Mouse (Mus musculus) testis, adult 2 months (tissue): ENCODE measurements at regions not wholly inside any gene's neighbourhood (a gene's known extent, or its start where the extent isn't known, plus 50 kb on each side); places are given as distances from the start of the nearest gene placed in this dataset.

Experiments used
- CTCF ChIP-seq: fragments of 200-500 bp; IDR thresholded peaks from 2 replicates; pipeline ENCODE4 v1.5.1; 2012; ENCODE audit warnings: low read depth, mild to moderate bottlenecking, inconsistent platforms, low read length, moderate library complexity; ENCODE audit not compliant: control insufficient read depth, insufficient read depth, insufficient replicate concordance
- POLR2A ChIP-seq: fragments of 200-500 bp; IDR thresholded peaks from 2 replicates; pipeline ENCODE4 v1.6.1; 2012; ENCODE audit warnings: low read depth, mild to moderate bottlenecking, inconsistent platforms, low read length, moderate library complexity; ENCODE audit not compliant: control insufficient read depth

DNA sequence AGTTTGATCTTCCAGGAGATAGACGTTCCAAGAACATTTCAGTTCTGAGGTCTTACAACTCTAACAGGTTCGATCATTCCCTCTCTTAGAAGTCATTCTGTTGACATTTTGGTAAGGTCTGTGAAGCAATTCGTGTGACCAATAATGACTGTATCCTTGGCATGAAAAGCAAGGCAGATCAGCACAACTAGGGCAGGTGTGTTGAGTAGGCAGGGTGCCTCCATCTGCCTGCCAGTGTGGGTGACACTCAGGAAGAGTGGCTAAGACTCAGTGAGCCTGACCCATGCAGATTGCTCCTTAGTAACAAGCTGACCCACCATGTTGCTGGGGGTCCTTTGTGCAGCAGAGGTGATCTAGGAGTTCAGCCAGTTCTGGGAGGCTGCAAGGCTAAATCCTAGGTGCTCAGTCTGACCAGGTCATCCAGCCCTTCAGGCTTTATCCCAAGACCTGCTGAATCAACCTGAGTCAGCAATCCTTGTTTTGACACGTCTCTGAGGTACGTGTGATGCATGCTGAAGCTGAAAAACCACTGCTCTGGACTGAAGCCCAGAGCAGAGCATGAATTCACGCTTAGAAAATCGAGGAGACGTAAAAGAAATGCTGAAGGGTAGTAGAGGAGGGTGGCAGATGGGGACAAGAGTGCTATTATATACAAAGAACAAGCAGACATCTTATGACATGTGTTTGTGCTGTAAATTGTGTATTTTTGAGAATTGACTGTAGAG is 234.6 kb downstream of the Gja1 start:
- TF ChIP-seq CTCF (no peak), POLR2A (no peak)
